Mouse (Mus musculus): ENCODE measurements around the gene Esd.

Gene Esd

DNA sequence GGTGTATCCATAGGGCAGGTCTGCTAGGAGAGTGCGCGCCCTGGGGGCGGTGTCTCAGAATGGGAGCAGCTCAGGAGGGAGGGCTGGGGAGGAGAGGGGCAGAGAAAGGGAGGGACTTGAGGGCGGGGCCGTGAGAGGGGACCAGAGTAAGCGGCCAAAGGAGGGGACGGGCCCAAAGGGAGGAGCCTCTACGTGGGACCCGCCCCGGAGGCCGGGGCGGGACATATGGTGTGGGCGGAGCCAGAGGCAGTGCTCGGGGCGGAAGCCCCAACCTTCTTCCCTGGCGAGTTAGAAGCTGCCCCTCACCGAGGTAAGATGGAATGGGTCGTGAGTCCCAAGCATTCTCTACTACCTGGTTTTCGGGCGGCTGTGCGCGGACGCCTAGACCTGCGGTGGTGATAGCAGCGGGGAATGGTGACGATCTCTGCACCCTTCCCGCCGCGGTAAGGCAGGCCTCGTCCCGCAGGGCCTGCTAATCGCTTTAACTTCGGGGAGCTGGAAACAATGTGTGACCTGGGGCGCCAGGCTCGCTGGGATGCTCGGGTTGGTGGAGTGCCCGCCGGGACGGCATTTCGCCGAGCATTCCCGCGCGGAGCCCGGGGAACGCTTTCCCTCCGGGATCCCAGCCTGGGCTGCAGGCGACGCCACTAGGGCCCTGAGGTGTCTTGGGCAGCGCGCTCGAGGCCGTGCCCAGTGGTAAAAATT is at the start of gene Esd:
Gene Esd, plus strand, starts transcription at position 219 of the 705 bp plus-strand sequence.
- DNase-seq (ENCODE audit: low spot score in 2 of 2): peak; percentile 62 to 82

DNA sequence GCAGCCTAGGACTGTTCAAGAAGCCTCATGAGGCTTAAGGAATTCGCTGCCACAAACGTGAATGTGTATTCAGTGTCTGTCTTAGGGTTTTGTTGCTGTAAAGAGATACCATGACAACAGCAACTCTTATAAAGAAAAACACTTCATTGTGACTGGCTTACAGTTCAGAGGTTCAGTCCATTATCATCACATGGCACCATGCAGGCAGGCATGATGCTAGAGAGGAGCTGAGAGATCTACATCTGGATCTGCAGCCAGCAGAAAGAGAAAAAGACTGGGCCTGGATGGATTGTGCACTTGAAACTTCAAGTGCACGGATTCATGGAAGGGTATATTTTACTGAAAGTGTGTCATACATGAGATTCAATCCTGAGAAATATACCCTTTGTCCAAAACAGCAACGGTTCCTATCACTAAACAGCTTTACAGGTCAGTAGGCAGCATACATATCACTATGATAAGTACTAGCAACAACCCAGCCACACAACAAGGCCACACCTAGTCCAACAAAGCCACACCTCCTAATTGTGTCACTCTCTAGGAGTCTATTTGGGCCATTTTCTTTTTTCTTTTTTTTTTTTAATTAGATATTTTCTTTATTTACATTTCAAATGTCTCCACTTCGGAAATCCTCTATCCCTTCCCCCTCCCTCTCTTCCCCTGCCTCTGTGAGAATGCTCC is 47.7 kb upstream of the Esd start:
- DNase-seq (ENCODE audit: low spot score in 2 of 2): no peak

DNA sequence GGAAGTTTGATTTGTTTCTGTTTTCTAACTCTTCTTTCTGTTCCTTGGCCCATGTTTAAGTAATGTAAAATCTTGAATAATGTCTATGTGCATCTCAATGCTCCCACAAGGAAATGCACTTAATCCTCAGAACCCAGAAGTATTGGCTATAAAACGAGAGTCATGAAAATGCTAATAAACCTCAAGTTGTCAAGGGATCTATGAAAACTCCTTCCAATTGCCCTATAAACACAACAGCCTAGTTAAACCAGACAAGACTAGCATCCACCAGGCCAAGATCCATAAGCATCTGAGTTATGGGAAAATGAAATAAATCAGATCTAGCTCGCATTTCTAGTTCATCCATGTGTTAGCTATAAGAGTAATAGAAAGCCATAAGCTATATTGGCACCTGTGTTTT is 40.1 kb upstream of the Esd start:
- no peak for DNase-seq (ENCODE audit: low spot score in 2 of 2)

DNA sequence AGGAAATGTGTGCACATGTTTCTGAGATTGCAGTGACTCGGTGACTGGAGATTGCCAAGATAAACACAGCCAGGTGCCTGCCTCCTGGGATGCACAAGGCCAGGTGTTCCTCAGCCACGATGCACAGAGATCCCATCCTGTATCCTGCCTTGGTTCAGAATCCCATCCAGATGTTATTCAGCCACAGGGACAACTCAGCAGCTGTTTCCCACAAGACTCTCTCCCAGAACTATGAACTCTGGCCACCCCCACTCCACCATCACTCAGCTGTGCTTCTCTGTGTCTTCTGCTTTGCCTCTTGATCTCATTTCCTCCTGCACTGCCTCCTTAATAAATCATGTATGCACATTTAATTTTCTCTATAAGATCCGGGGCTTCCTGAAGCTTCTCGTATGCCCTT is 35.3 kb upstream of the Esd start:
- DNase-seq (ENCODE audit: low spot score in 2 of 2): no peak

DNA sequence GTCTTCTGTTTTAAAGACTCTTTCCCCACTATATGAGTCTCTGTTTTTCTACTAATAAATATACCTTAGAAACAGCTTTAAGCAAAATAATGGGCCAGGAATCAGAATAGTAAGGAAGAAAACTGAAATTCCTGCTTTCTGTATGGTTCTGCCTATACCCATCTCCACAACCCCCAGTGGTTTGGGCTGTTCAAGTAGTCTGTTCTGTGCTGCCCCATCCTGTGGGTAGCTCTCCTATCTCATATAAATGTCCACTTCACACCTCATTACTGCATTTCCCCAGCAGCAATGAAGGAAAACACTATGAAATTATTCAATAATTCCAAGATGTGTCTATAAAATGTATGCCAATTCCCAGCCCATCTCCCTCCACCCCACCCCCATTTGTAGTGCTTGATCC is 34.7 kb upstream of the Esd start:
- DNase-seq (ENCODE audit: low spot score in 2 of 2): no peak

DNA sequence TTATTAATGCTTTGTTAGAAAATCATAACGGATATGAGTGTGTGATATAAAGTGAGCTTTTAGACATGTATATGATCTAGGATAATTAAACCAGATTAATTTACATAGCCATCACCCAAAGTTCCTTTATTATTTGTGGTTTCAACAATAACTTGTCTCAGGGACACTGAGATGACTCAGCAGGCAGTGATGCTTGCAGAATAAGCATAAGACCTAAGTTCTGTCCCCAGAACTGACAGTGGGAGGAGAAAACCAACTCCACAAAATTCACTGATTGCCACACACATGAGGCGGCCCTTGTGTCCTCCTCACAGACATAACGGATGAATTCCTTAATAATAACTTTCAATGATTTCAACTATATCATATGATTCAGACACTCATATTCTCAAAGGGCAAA is 32.9 kb upstream of the Esd start:
- DNase-seq (ENCODE audit: low spot score in 2 of 2): no peak

DNA sequence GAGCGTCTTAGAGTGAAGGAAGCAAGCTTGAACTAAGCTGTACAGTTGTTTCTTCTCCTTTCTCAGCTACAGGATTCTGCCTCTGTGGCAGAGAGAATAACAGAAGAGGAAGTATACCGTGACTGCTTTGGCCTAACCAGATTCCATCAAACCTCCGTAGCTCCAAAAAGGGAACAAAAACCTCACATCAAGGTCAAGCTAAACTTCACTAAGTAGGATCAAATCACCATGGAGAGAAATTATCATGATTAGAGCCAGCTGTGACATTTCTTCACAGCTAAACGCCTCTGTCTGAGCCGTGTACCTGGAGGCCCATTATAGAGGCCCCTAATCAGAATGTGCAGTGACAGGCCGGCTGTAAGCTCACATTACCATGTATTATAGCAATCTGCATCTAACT is 28.2 kb upstream of the Esd start:
- DNase-seq (ENCODE audit: low spot score in 2 of 2): no peak

DNA sequence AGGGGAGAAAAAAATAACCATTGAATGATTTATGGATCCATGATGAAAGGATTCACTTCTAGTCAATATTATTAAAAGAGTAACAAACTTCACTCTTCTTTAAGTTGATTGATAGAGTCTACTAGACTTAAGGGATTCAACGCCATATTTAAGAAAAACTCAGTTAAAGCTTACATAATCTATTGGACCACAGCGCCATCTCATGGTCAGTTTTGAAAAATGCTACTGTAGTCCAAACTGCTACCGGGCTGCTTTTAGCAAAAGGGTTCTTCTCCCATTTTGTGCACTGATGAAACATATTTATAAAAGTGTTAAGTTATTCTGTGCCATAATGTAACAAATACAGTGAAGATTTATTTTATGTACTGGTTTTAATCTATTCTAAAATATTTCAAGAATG is 23.0 kb upstream of the Esd start:
- DNase-seq (ENCODE audit: low spot score in 2 of 2): peak in 1 of 2 experiments; percentile 20

DNA sequence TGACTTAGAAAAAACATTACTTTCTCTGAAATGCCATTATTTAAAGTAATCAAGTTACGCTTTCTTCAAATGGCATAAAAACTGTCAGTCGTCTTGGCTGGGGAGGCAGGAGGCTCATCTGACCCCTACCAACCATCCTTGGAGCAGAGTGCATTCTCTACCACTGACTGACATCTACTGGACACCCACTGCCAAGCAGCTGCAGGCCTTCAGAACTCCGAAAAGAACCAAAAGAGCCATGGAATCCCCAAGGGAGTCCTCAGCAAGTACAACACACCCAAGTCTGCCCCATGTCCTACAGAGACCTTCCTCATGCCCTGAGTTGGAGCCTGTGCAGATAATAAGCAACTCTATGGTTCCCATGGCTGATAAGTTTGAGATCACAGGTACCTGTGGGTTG is 8.6 kb upstream of the Esd start:
- DNase-seq (ENCODE audit: low spot score in 2 of 2): no peak

DNA sequence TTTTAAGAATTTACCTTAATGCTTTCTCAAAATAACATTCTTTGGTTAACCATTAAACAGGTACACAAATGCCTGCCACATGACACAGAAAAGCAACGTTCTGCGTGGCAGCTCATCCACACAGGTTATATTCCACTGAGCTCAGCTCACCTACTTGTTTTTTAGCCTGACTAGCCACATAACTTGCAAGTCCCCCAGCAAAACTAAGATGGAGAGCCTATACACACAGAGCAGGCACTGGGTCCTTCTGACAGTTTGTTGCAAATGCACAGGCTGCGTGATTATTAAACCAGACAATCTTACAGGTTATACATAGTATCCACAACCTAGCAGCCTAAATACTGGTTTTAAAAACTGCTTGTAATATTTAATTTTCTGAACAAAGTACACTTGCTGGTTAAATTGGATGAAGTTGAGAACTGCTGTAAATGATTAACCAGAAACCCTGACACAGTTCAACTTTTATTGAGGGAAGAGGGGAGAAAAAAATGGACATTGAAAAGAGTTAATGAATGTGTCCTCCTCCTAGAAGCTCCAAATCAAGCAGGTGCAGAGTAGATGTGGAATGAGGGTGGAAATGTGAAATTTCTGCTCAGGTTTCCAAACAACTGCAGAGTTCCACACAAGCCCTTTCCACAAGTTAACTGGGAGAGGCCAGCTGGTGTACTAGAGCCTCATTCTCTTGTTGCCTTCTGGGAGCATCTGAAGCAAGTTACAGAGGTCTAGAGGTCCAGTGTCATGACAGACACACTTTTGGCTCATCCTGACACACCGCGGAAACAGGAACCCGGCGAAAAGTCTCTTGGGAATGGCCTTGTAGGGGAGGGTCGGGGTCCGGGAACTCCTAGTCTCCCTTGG is 647 bp upstream of the Esd start:
- no peak for DNase-seq (ENCODE audit: low spot score in 2 of 2)

DNA sequence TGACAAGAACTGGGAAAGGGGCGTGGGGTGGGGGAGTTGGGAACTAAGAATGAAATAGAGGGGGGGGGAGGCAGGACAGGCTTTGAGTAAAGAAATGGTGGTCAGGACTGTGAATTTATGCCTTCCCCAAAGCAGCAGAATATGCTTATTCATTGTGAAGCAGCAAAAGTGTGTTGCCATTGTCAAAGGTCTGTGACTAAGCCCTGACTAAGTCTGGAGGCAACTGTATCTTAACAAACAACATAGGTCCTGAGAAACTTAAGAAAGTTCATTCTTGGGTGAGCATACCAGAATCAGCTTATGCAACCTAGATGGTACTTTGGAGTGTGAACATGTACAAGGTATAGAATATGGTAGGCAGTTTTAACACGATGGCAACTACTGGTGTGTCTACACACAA is 1.3 kb downstream of the Esd start:
- no peak for DNase-seq (ENCODE audit: low spot score in 2 of 2)

DNA sequence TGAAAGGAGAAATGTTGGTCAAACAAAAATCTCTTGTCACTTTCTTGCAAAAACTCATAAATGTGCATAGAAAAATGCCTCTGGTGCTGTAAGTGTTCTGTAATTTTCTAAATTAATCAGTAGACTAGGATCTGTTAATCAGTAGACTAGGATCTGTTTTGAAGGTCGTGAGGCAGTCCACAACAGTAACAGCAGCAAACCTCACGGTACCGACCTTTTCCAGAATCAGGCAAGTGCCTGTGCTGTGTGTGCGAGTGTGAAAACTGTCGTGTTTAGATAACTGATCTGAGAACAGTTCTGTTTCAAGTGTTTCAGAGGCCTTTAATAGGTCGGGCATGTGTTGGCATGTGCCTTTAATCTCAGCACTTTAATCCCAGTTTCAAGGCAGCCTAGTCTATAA is 3.4 kb downstream of the Esd start:
- DNase-seq (ENCODE audit: low spot score in 2 of 2): no peak

DNA sequence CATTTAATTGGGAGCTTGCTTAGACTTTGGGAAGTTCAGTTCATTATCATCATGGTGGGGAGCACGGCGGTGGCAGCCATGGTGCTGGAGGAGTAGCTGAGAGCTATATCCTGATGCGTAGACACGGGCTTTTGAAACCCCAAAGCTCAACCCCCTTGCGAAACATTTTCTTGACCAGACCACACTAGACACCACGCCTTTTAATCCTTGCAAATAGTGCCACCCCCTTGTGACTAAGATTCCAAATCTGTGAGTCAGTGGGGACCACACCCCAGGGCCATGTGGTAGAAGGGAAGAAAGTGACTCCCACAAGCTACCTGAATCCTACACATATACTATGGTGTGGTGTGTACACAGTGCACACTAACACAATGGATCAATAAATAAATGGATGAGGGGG is 4.8 kb downstream of the Esd start:
- DNase-seq (ENCODE audit: low spot score in 2 of 2): no peak

DNA sequence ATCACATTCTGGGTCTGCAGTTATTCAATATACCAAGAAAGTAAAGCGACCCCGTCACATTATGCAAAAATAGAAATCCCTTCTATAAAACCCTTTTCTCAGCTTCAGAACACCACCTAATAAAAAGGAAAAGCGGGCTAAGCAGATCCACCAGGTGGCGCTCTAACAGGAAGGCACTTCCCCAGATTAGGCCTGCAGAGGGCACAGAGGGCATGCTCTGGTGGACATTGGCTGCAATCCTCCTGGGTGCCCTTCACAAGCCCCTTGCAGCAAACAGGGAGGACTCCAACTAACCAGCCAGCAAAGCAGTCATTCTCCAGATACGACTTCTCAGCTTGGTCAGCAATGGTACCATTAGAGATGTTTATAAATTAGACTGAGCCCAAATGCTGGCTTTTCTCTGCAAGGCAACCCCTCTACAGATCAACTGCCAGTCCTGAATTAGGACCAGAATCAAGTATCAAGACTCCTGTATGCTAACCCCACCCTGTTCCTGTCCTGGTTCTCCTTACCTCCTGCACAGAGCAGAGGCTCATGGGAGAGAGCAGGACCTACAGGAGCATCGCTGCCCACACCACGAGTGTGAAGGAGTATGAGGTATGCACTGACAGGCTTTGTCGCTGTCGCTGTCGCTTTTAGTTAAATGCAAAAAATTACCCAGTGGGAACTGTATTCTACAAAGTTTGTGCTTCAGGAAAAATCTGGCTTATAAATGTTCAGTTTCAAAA is 32.3 kb downstream of the Esd start:
- DNase-seq (ENCODE audit: low spot score in 2 of 2): peak; percentile 63 to 76

DNA sequence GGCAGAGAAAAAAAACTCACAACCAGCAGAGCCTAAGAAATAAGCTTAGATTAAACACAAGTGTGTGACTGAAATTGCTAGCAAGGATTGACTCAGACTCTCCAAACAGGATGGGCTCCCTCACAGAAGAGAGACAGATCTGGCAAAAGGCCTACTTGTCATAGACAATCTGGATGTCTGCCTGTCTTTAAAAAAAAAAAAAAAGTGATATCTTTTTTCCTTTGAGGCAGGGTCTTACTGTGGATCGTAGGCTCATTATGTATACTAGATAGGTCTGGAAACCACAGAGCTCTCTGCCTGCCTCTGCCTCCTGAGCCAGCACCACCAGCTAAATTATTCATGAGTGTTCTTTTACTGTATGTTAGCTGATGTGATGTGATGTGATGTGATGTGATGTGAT is 35.8 kb downstream of the Esd start:
- no peak for DNase-seq (ENCODE audit: low spot score in 2 of 2)

DNA sequence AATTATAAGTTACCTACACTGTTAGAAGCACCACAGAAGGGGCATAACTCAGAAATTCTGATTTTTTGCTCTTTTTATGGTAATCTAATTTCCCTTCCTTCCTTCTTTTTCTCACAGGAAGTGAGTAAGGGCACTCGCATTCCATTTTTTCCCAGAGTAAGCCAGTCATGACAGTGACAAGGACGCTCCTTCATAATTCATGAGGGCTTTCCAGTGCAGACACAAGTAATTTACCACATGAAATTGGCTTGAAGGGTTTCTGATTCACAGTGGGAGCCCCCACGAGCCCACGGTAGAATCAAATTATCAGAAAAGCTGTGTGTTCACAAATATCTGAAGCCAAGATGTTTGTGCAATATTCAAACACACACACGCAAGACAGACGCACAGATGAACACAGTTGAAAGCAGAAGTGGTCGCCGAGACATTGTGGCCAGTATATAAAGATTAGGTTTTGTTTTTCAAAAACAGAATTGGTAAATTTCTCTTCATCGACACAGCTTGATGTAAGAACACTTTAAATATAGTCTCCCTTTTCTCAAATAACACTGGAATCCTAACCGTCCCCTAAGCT is 42.0 kb downstream of the Esd start:
- DNase-seq (ENCODE audit: low spot score in 2 of 2): no peak

DNA sequence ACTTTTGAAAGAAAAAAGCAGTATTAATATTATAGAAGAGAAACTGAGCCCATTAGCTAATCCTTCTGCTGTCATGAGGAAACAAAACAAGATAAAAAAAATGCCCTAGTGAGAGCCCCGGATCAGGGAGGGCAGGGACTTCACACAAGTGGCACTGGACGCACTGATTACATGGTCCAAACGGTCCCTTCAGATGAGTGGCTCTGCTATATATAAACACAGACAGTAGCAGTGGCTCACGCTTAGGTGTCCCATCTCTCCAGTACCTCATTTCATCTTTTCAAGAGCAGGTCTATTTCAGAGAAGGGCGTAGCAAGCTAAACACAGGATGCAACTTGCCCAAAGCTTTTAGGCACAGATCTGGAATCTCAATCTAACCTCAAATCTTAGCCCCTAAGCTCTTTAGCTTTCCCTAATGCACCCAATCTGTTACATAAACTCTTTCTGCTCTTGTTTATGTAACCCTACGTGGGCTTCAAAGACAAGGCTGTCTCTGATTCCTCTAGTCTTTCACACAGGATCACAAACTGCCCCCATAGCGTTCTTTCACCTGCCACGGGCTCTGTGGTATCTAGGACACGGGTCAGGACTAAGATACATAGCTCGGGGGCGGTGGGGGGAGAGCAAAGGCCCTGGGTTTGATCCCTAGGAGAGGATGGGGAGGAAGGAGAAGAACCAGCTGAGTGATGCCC is 52.3 kb downstream of the Esd start:
- no peak for DNase-seq (ENCODE audit: low spot score in 2 of 2)

DNA sequence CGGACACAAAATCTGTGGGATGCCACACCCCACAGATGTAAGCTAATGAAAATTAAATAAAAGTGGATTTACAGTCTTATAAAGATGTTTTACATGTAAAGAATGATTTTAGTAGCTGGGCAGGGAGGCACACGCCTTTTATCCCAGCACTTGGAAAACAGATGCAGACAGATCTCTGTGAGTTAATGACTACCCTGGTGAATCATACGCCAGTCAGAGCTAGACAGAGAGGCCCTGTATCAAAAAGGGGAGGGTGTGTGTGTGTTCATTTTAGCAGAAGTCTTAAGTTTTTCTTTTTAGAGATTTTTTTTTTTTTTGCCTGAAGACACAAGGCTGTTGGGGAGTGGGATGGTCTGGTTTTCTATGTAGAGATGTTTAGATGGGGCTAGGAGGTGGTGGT is 55.6 kb downstream of the Esd start:
- DNase-seq (ENCODE audit: low spot score in 2 of 2): no peak

DNA sequence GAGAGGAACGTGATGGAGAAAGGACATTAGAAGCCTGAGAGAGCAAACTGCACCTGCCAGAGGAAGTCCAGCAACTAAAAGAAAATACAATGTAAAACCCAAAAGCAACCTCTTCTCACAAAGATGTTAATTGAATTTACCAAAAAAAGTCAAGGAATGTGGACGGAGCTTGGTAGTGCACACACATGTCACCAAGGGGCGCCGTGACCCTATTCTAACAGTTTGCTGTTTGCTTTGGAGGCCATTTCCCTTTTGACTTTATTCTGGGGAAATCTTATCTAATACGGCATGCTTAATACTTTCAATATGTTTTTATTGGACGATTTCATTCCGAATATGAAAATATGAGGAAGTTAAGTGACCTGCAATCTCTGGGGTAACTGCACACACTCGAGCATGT is 56.7 kb downstream of the Esd start:
- DNase-seq (ENCODE audit: low spot score in 2 of 2): peak in 1 of 2 experiments; percentile 10

DNA sequence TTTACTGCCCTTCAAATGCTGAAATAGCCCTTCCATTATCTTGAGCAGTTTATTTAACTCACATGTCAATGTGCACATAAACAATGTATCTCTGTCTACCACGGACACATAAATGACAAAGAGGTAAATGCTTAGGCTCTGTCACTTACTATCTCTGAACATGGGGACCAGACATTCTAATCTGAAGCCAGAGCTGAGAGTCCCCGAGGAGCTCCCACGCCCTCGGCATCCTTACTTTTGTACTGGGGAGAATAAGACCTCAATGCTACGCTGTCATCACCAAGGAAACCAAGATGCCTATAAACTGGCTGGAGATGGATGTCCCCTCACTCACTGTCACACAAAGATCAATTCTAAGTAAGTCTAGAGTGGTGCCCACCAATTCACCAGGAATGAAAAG is 58.4 kb downstream of the Esd start:
- DNase-seq (ENCODE audit: low spot score in 2 of 2): no peak

DNA sequence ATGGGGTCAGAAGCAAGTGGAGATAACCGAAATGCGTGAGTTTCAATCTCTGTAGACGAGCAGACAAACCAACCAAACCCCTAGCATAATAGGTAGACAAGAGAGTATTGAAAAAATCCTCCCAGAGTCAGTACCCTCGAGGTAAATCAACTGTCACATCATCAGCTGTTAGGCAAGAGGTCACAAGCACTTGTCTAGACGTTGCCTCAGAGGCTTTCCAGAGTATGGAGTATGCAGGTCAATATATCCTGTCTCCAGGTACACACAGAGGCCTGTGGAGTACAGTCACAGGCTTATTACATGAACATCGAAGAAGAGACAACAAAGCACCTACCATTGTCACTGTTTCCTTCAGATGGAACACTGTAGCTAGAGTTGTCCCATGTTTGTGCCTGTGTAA is 60.7 kb downstream of the Esd start:
- no peak for DNase-seq (ENCODE audit: low spot score in 2 of 2)
